Mouse (Mus musculus): ENCODE results near the gene Scnn1g. TPM values are rescaled to one million over a fixed set of nuclear protein-coding genes. Genes with fewer than 3 reads are reported as not detected.

Scnn1g gene
- polyA plus RNA-seq, 1 experiment from 2014 or later = 0.13 TPM

GRCm38 (mm10) chr7:121705051-121705450 is 29.2 kb upstream of the Scnn1g start:
- no peak overlapping the region for H3K27ac ChIP-seq (ENCODE audit: low read length)
- H3K4me3 ChIP-seq (ENCODE audit: low read length) = no peak overlapping the region
- H3K9ac ChIP-seq (ENCODE audit: low read depth, low read length) = no peak overlapping the region
- H3K9me3 ChIP-seq (ENCODE audit: control insufficient read depth, low read length) = no peaks in the 10 kb centered on the region
- WGBS = 88% methylated on average over 2 of the region's 2 CpGs
- H3K27me3 ChIP-seq (replicated peaks; ENCODE audit: control insufficient read depth, insufficient read depth, low read length) = no peaks in the 10 kb centered on the region
- no peak overlapping the region for H3K4me2 ChIP-seq (ENCODE audit: low read depth, low read length)
- H3K4me1 ChIP-seq (ENCODE audit: control insufficient read depth, insufficient read depth, low read length) = peaks cover 13% of the 10 kb centered on the region
- no peak for ATAC-seq
- no peaks in the 10 kb centered on the region for H3K36me3 ChIP-seq (ENCODE audit: control insufficient read depth, insufficient read depth, low read length)

GRCm38 (mm10) chr7:121706411-121707072 is 27.7 kb upstream of the Scnn1g start:
- Histone ChIP-seq H3K27me3 (replicated peaks; ENCODE audit: control insufficient read depth, insufficient read depth, low read length) (no peaks in the 10 kb centered on the region), H3K36me3 (ENCODE audit: control insufficient read depth, insufficient read depth, low read length) (no peaks in the 10 kb centered on the region), H3K27ac (ENCODE audit: low read length) (peak overlapping the region; percentile 61; the same call in 1 of the 2 replicates), H3K4me1 (ENCODE audit: control insufficient read depth, insufficient read depth, low read length) (peaks cover 13% of the 10 kb centered on the region), H3K9ac (ENCODE audit: low read depth, low read length) (peak overlapping the region; percentile 79), H3K4me2 (ENCODE audit: low read depth, low read length) (peak overlapping the region; percentile 97), H3K4me3 (ENCODE audit: low read length) (peak overlapping the region; percentile 88), H3K9me3 (ENCODE audit: control insufficient read depth, low read length) (no peaks in the 10 kb centered on the region)
- WGBS = under 1% methylated on average over 58 of the region's 77 CpGs
- peak; percentile 65 for ATAC-seq

GRCm38 (mm10) chr7:121707073-121707667 is 27.1 kb upstream of the Scnn1g start, which contains the start of gene Usp31:
Usp31 (minus strand) TSS chr7:121707253.
- no peaks in the 10 kb centered on the region for H3K36me3 ChIP-seq (ENCODE audit: control insufficient read depth, insufficient read depth, low read length)
- peak within 1 kb of the TSS; percentile 97 for H3K4me2 ChIP-seq (ENCODE audit: low read depth, low read length)
- no peaks in the 10 kb centered on the region for H3K27me3 ChIP-seq (replicated peaks; ENCODE audit: control insufficient read depth, insufficient read depth, low read length)
- peak within 1 kb of the TSS; percentile 61 for H3K27ac ChIP-seq (ENCODE audit: low read length)
- peaks cover 13% of the 10 kb centered on the region for H3K4me1 ChIP-seq (ENCODE audit: control insufficient read depth, insufficient read depth, low read length)
- peak within 1 kb of the TSS; percentile 79 for H3K9ac ChIP-seq (ENCODE audit: low read depth, low read length)
- ATAC-seq = peak; percentile 99
- H3K9me3 ChIP-seq (ENCODE audit: control insufficient read depth, low read length) = no peaks in the 10 kb centered on the region
- WGBS = under 1% methylated on average over 55 of the region's 82 CpGs
- H3K4me3 ChIP-seq (ENCODE audit: low read length) = peak within 1 kb of the TSS; percentile 88

GRCm38 (mm10) chr7:121711171-121711570 is 23.1 kb upstream of the Scnn1g start:
- WGBS = 59% methylated on average over 2 of the region's 2 CpGs
- H3K9me3 ChIP-seq (ENCODE audit: control insufficient read depth, low read length) = no peaks in the 10 kb centered on the region
- no peak overlapping the region for H3K4me3 ChIP-seq (ENCODE audit: low read length)
- no peaks in the 10 kb centered on the region for H3K27me3 ChIP-seq (replicated peaks; ENCODE audit: control insufficient read depth, insufficient read depth, low read length)
- ATAC-seq = no peak
- H3K27ac ChIP-seq (ENCODE audit: low read length) = no peak overlapping the region
- H3K4me1 ChIP-seq (ENCODE audit: control insufficient read depth, insufficient read depth, low read length) = peaks cover 2% of the 10 kb centered on the region
- H3K36me3 ChIP-seq (ENCODE audit: control insufficient read depth, insufficient read depth, low read length) = no peaks in the 10 kb centered on the region
- H3K9ac ChIP-seq (ENCODE audit: low read depth, low read length) = no peak overlapping the region
- no peak overlapping the region for H3K4me2 ChIP-seq (ENCODE audit: low read depth, low read length)

GRCm38 (mm10) chr7:121717031-121717430 is 17.2 kb upstream of the Scnn1g start:
- Histone ChIP-seq H3K9ac (ENCODE audit: low read depth, low read length) (no peak overlapping the region), H3K4me3 (ENCODE audit: low read length) (no peak overlapping the region), H3K4me1 (ENCODE audit: control insufficient read depth, insufficient read depth, low read length) (no peaks in the 10 kb centered on the region), H3K9me3 (ENCODE audit: control insufficient read depth, low read length) (no peaks in the 10 kb centered on the region), H3K27me3 (replicated peaks; ENCODE audit: control insufficient read depth, insufficient read depth, low read length) (no peaks in the 10 kb centered on the region), H3K36me3 (ENCODE audit: control insufficient read depth, insufficient read depth, low read length) (no peaks in the 10 kb centered on the region), H3K27ac (ENCODE audit: low read length) (no peak overlapping the region), H3K4me2 (ENCODE audit: low read depth, low read length) (no peak overlapping the region)
- ATAC-seq = no peak
- WGBS = 73% methylated on average over 7 of the region's 7 CpGs

- Histone ChIP-seq H3K4me2 (ENCODE audit: low read depth, low read length) (no peak overlapping the region), H3K9me3 (ENCODE audit: control insufficient read depth, low read length) (no peaks in the 10 kb centered on the region)
- 15% methylated on average over 5 of the region's 5 CpGs for WGBS
Observed at GRCm38 (mm10) chr7:121730225-121730624, 4.1 kb upstream of the Scnn1g start.

GRCm38 (mm10) chr7:121737511-121738415 is 3.5 kb downstream of the Scnn1g start:
- Histone ChIP-seq H3K27me3 (replicated peaks; ENCODE audit: control insufficient read depth, insufficient read depth, low read length) (peaks cover 13% of the 10 kb centered on the region; the same call in 1 of the 2 replicates), H3K9me3 (ENCODE audit: control insufficient read depth, low read length) (no peaks in the 10 kb centered on the region), H3K4me3 (ENCODE audit: low read length) (no peak overlapping the region), H3K4me2 (ENCODE audit: low read depth, low read length) (no peak overlapping the region), H3K36me3 (ENCODE audit: control insufficient read depth, insufficient read depth, low read length) (no peaks in the 10 kb centered on the region), H3K4me1 (ENCODE audit: control insufficient read depth, insufficient read depth, low read length) (peaks cover 3% of the 10 kb centered on the region; the same call in 1 of the 2 replicates), H3K9ac (ENCODE audit: low read depth, low read length) (no peak overlapping the region), H3K27ac (ENCODE audit: low read length) (no peak overlapping the region)
- WGBS = 58% methylated on average over 29 of the region's 29 CpGs
- 0 out of 2 replicates have a peak, but pooled peaks have one; percentile 18 for ATAC-seq

More at GRCm38 (mm10) chr7:121730225-121730624, 4.1 kb upstream of the Scnn1g start:
- Histone ChIP-seq H3K4me1 (ENCODE audit: control insufficient read depth, insufficient read depth, low read length) (peaks cover 3% of the 10 kb centered on the region; the same call in 1 of the 2 replicates), H3K27ac (ENCODE audit: low read length) (no peak overlapping the region), H3K9ac (ENCODE audit: low read depth, low read length) (no peak overlapping the region), H3K36me3 (ENCODE audit: control insufficient read depth, insufficient read depth, low read length) (no peaks in the 10 kb centered on the region), H3K27me3 (replicated peaks; ENCODE audit: control insufficient read depth, insufficient read depth, low read length) (peaks cover 8% of the 10 kb centered on the region; the same call in 1 of the 2 replicates), H3K4me3 (ENCODE audit: low read length) (no peak overlapping the region)
- ATAC-seq = no peak

GRCm38 (mm10) chr7:121750244-121750643 is 16.0 kb downstream of the Scnn1g start:
- H3K4me2 ChIP-seq (ENCODE audit: low read depth, low read length) = no peak overlapping the region
- 83% methylated on average over 5 of the region's 5 CpGs for WGBS
- no peak overlapping the region for H3K27ac ChIP-seq (ENCODE audit: low read length)

GRCm38 (mm10) chr7:121754748-121755147 is 20.5 kb downstream of the Scnn1g start:
- WGBS = 53% methylated on average over 8 of the region's 8 CpGs

More at GRCm38 (mm10) chr7:121750244-121750643, 16.0 kb downstream of the Scnn1g start:
- no peaks in the 10 kb centered on the region for H3K4me1 ChIP-seq (ENCODE audit: control insufficient read depth, insufficient read depth, low read length)
- H3K9me3 ChIP-seq (ENCODE audit: control insufficient read depth, low read length) = no peaks in the 10 kb centered on the region
- ATAC-seq = no peak
- H3K4me3 ChIP-seq (ENCODE audit: low read length) = no peak overlapping the region
- H3K27me3 ChIP-seq (replicated peaks; ENCODE audit: control insufficient read depth, insufficient read depth, low read length) = no peaks in the 10 kb centered on the region
- no peak overlapping the region for H3K9ac ChIP-seq (ENCODE audit: low read depth, low read length)
- no peaks in the 10 kb centered on the region for H3K36me3 ChIP-seq (ENCODE audit: control insufficient read depth, insufficient read depth, low read length)

More at GRCm38 (mm10) chr7:121754748-121755147, 20.5 kb downstream of the Scnn1g start:
- Histone ChIP-seq H3K9me3 (ENCODE audit: control insufficient read depth, low read length) (no peaks in the 10 kb centered on the region), H3K9ac (ENCODE audit: low read depth, low read length) (no peak overlapping the region), H3K4me2 (ENCODE audit: low read depth, low read length) (no peak overlapping the region), H3K27ac (ENCODE audit: low read length) (no peak overlapping the region), H3K36me3 (ENCODE audit: control insufficient read depth, insufficient read depth, low read length) (no peaks in the 10 kb centered on the region), H3K27me3 (replicated peaks; ENCODE audit: control insufficient read depth, insufficient read depth, low read length) (no peaks in the 10 kb centered on the region), H3K4me3 (ENCODE audit: low read length) (no peak overlapping the region), H3K4me1 (ENCODE audit: control insufficient read depth, insufficient read depth, low read length) (no peaks in the 10 kb centered on the region)
- peak; percentile 86 for ATAC-seq

All from intestine, embryonic 16.5 days (tissue).